Mouse (Mus musculus): Measurements from ENCODE around the gene Psma6. TPM values are rescaled to one million over a fixed set of nuclear protein-coding genes. Genes with fewer than 3 reads are reported as not detected.
"Not testable (repeated sequence)": the region's sequence is repeated elsewhere in the genome, so short reads cannot be mapped to it uniquely, and the experiment has no call there.

The Psma6 gene
- total RNA-seq, 2 experiments from 2014 or later, result 98.4 to 99.5 TPM

- no peak for ATAC-seq (replicated peaks; ENCODE audit: low FRiP score, poor library complexity, severe bottlenecking)
Measured at GRCm38 (mm10) chr12:55389132-55390081, 5.4 kb downstream of the Psma6 start.

- ATAC-seq (replicated peaks; ENCODE audit: low FRiP score, poor library complexity, severe bottlenecking), result no peak
Measured at GRCm38 (mm10) chr12:55392120-55392519, 8.1 kb downstream of the Psma6 start.

- no peak for ATAC-seq (replicated peaks; ENCODE audit: low FRiP score, poor library complexity, severe bottlenecking)
Measured at GRCm38 (mm10) chr12:55392733-55393577, 8.9 kb downstream of the Psma6 start.

- ATAC-seq (replicated peaks; ENCODE audit: low FRiP score, poor library complexity, severe bottlenecking), result not testable (repeated sequence)
Measured at GRCm38 (mm10) chr12:55395601-55396000, 11.6 kb downstream of the Psma6 start.

- no peak for ATAC-seq (replicated peaks; ENCODE audit: low FRiP score, poor library complexity, severe bottlenecking)
Measured at GRCm38 (mm10) chr12:55396536-55396935, 12.5 kb downstream of the Psma6 start.

- no peak for ATAC-seq (replicated peaks; ENCODE audit: low FRiP score, poor library complexity, severe bottlenecking)
Measured at GRCm38 (mm10) chr12:55397544-55398239, 13.7 kb downstream of the Psma6 start.

- peak; percentile 99 for ATAC-seq (replicated peaks; ENCODE audit: low FRiP score, poor library complexity, severe bottlenecking)
Measured at GRCm38 (mm10) chr12:55398240-55399127, 14.5 kb downstream of the Psma6 start.

- ATAC-seq (replicated peaks; ENCODE audit: low FRiP score, poor library complexity, severe bottlenecking), result peak; percentile 43; the same call in 1 of the 2 replicates
Measured at GRCm38 (mm10) chr12:55399128-55399677, 15.2 kb downstream of the Psma6 start.

GRCm38 (mm10) chr12:55407888-55408287, 23.9 kb downstream of the Psma6 start:
- no peak for ATAC-seq (replicated peaks; ENCODE audit: low FRiP score, poor library complexity, severe bottlenecking)

GRCm38 (mm10) chr12:55415255-55415654, 31.2 kb downstream of the Psma6 start:
- ATAC-seq (replicated peaks; ENCODE audit: low FRiP score, poor library complexity, severe bottlenecking), result no peak

- ATAC-seq (replicated peaks; ENCODE audit: low FRiP score, poor library complexity, severe bottlenecking), result no peak
Measured at GRCm38 (mm10) chr12:55415762-55416161, 31.7 kb downstream of the Psma6 start.

- no peak for ATAC-seq (replicated peaks; ENCODE audit: low FRiP score, poor library complexity, severe bottlenecking)
Measured at GRCm38 (mm10) chr12:55420220-55420619, 36.2 kb downstream of the Psma6 start.

- ATAC-seq (replicated peaks; ENCODE audit: low FRiP score, poor library complexity, severe bottlenecking), result no peak
Measured at GRCm38 (mm10) chr12:55422057-55422456, 38.0 kb downstream of the Psma6 start.

GRCm38 (mm10) chr12:55426300-55426699, 42.3 kb downstream of the Psma6 start:
- no peak for ATAC-seq (replicated peaks; ENCODE audit: low FRiP score, poor library complexity, severe bottlenecking)

GRCm38 (mm10) chr12:55429201-55429600, 45.2 kb downstream of the Psma6 start:
- ATAC-seq (replicated peaks; ENCODE audit: low FRiP score, poor library complexity, severe bottlenecking), result no peak

- ATAC-seq (replicated peaks; ENCODE audit: low FRiP score, poor library complexity, severe bottlenecking), result no peak
Measured at GRCm38 (mm10) chr12:55429956-55430355, 45.9 kb downstream of the Psma6 start.

GRCm38 (mm10) chr12:55432284-55432919, 48.4 kb downstream of the Psma6 start:
- no peak for ATAC-seq (replicated peaks; ENCODE audit: low FRiP score, poor library complexity, severe bottlenecking)

- no peak for ATAC-seq (replicated peaks; ENCODE audit: low FRiP score, poor library complexity, severe bottlenecking)
Measured at GRCm38 (mm10) chr12:55432920-55433284, 48.9 kb downstream of the Psma6 start.
